Mouse (Mus musculus) C2C12 (cell line): ENCODE results near the gene Tldc2. TPM values are rescaled to one million over a fixed set of nuclear protein-coding genes. Genes with fewer than 3 reads are reported as not detected.
A peak's percentile ranks its signal among the peaks of the same experiment; 100 is the strongest.

Experiments used
- H3K27me3 ChIP-seq: one replicate; pipeline ENCODE4 v1.6.1; 2011; ENCODE audit not compliant: control insufficient read depth, insufficient read depth, insufficient read length
- H3K36me3 ChIP-seq: one replicate; pipeline ENCODE4 v1.6.1; 2011; ENCODE audit not compliant: control insufficient read depth, insufficient read depth
- H3K4me3 ChIP-seq: one replicate; pipeline ENCODE4 v1.5.1; 2011; ENCODE audit warnings: mild to moderate bottlenecking, control low read depth; ENCODE audit not compliant: poor library complexity, insufficient read depth, severe bottlenecking
- H3K79me2 ChIP-seq: one replicate; pipeline ENCODE4 v1.6.1; 2011; ENCODE audit not compliant: control insufficient read depth, insufficient read depth
- H3K79me3 ChIP-seq: one replicate; pipeline ENCODE4 v1.6.1; 2011; ENCODE audit warnings: low read depth, control low read depth
- H3ac ChIP-seq: one replicate; pipeline ENCODE3; 2011; ENCODE audit warnings: low read depth; ENCODE audit not compliant: control insufficient read depth, insufficient read length
- CEBPB ChIP-seq: IDR thresholded peaks from one replicate; pipeline ENCODE4 v1.6.1; 2011; ENCODE audit warnings: low read depth, mild to moderate bottlenecking, control low read depth, moderate library complexity
- CTCF ChIP-seq: IDR thresholded peaks from one replicate; pipeline ENCODE4 v1.5.1; 2011; ENCODE audit not compliant: control insufficient read depth, insufficient read depth, insufficient read length
- FOSL1 ChIP-seq: IDR thresholded peaks from one replicate; pipeline ENCODE4 v1.8.0; 2011; ENCODE audit warnings: mild to moderate bottlenecking, low read length; ENCODE audit not compliant: poor library complexity, insufficient read depth, severe bottlenecking
- MAX ChIP-seq: IDR thresholded peaks from one replicate; pipeline ENCODE4 v1.6.1; 2011; ENCODE audit warnings: mild to moderate bottlenecking, control low read depth
- MYOD1 ChIP-seq: IDR thresholded peaks from one replicate; pipeline ENCODE4 v1.6.1; 2011; ENCODE audit warnings: low read depth; ENCODE audit not compliant: control insufficient read depth, insufficient read length
- MYOG ChIP-seq: IDR thresholded peaks from one replicate; pipeline ENCODE4 v1.6.1; 2011; ENCODE audit not compliant: control insufficient read depth, insufficient read length; ENCODE audit errors: extremely low read depth
- USF1 ChIP-seq: IDR thresholded peaks from one replicate; pipeline ENCODE4 v1.6.1; 2011; ENCODE audit warnings: low read depth, mild to moderate bottlenecking, control low read depth, moderate library complexity
- polyA plus RNA-seq: library from polyadenylated mRNA; unstranded; fragments of >200 nt; fragmentation: generic; extraction: Trizol; gene quantifications from one replicate; pipeline ENCODE4 v1.2.1, GENCODE M21; 2012; ENCODE audit warnings: missing spikeins

Gene Tldc2
- polyA plus RNA-seq, 1 experiment: not detected

DNA sequence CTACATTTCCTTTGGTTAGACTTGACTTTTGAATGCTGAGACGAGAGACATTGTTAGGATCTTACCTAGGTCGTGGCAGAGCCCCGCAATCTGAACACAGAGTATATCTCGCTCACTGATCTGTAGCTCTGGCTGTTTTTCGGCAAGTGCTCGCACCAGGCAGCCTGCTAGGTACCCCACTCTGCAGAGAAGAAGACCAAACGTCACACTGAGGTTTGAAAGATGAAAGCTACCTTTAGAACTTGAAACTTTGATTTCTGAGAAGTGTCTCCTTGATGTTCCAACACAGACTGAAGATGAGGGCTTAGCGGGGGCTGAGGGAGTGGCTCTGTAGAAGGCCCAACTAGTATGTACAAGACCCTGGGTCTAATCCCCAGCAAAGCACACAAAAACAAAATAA, 34.9 kb downstream of the Tldc2 start:
- H3ac ChIP-seq: no peak overlapping the region
- H3K79me2 ChIP-seq: no peaks in the 10 kb centered on the region
- H3K27me3 ChIP-seq: no peaks in the 10 kb centered on the region
- H3K79me3 ChIP-seq: no peaks in the 10 kb centered on the region
- H3K36me3 ChIP-seq: peaks cover 55% of the 10 kb centered on the region
- no peak overlapping the region for H3K4me3 ChIP-seq
- TF ChIP-seq CEBPB (no peak), MYOG (no peak), MYOD1 (no peak), FOSL1 (no peak), USF1 (no peak), CTCF (no peak), MAX (no peak)

- Histone ChIP-seq H3K36me3 (peaks cover 56% of the 10 kb centered on the region), H3K79me2 (peaks cover 4% of the 10 kb centered on the region), H3K27me3 (no peaks in the 10 kb centered on the region), H3ac (no peak overlapping the region), H3K4me3 (no peak overlapping the region), H3K79me3 (no peaks in the 10 kb centered on the region)
- TF ChIP-seq FOSL1: no peak
- TF ChIP-seq MYOG: no peak
- no peak for TF ChIP-seq CTCF
- TF ChIP-seq USF1: no peak
- TF ChIP-seq CEBPB: no peak
- no peak for TF ChIP-seq MYOD1
- TF ChIP-seq MAX: no peak
Measured at GRCm38 (mm10) chr2:157125246-157125645, 38.4 kb downstream of the Tldc2 start.

DNA sequence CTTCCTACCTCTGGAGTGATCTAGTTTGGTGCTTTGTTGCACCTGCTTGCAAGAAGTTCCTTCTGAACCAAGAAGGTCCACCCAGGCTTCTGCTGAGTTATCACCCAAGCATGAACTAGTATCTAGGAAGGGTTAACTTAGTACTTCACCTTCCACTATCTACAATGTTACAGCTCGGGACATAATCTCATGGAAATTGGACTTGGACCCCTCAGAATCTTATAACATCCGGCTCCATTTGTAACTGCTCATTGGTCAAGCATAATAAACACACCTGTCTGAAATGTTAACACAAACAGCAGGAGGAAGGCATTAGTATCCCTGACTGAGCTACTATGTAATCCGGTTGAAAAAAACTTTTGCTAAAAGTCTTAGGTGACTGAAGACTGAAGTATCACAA, 40.5 kb downstream of the Tldc2 start:
- TF ChIP-seq USF1 (no peak), MAX (no peak), FOSL1 (no peak), MYOD1 (no peak), CTCF (no peak), MYOG (no peak), CEBPB (no peak)
- H3K79me2 ChIP-seq: peaks cover 26% of the 10 kb centered on the region
- no peak overlapping the region for H3ac ChIP-seq
- H3K79me3 ChIP-seq: peaks cover 11% of the 10 kb centered on the region
- H3K4me3 ChIP-seq: no peak overlapping the region
- H3K36me3 ChIP-seq: peaks cover 39% of the 10 kb centered on the region
- H3K27me3 ChIP-seq: no peaks in the 10 kb centered on the region

DNA sequence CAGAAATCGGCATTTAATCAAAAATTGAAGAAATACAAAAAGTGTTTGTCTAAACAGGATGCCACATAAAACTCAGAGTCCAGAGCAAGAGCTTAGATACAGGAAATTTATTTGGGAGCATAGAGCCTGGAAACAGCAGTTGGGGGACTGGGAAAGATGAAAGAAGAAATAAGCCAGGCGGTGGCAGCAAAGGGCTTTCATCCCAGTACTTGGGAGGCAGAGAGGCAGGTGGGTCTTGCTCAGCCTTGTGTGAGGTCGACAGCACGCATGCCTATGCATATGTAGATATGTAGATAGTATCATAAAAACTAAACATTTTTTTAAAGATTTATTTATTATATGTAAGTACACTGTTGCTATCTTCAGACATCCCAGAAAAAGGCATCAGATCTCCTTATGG, 41.2 kb downstream of the Tldc2 start:
- Histone ChIP-seq H3ac (no peak overlapping the region), H3K79me2 (peaks cover 33% of the 10 kb centered on the region), H3K79me3 (peaks cover 15% of the 10 kb centered on the region), H3K4me3 (no peak overlapping the region), H3K36me3 (peaks cover 34% of the 10 kb centered on the region), H3K27me3 (no peaks in the 10 kb centered on the region)
- TF ChIP-seq FOSL1 (no peak), MYOD1 (no peak), CEBPB (no peak), MYOG (no peak), CTCF (peak; percentile 13), USF1 (no peak), MAX (no peak)

- Histone ChIP-seq H3K27me3 (no peaks in the 10 kb centered on the region), H3ac (no peak overlapping the region), H3K79me2 (peaks cover 43% of the 10 kb centered on the region), H3K36me3 (peaks cover 31% of the 10 kb centered on the region), H3K4me3 (no peak overlapping the region), H3K79me3 (peaks cover 21% of the 10 kb centered on the region)
- TF ChIP-seq USF1 (no peak), MAX (no peak), MYOG (no peak), FOSL1 (no peak), CEBPB (no peak), CTCF (no peak), MYOD1 (no peak)
Measured at GRCm38 (mm10) chr2:157129096-157129495, 42.2 kb downstream of the Tldc2 start.

GRCm38 (mm10) chr2:157129601-157130164, 42.8 kb downstream of the Tldc2 start:
- Histone ChIP-seq H3K79me2 (peaks cover 49% of the 10 kb centered on the region), H3K27me3 (no peaks in the 10 kb centered on the region), H3K79me3 (peaks cover 25% of the 10 kb centered on the region), H3K4me3 (no peak overlapping the region), H3ac (no peak overlapping the region), H3K36me3 (peaks cover 31% of the 10 kb centered on the region)
- no peak for TF ChIP-seq USF1
- no peak for TF ChIP-seq FOSL1
- no peak for TF ChIP-seq MYOD1
- no peak for TF ChIP-seq MAX
- TF ChIP-seq CTCF: no peak
- TF ChIP-seq MYOG: no peak
- no peak for TF ChIP-seq CEBPB
